Mouse (Mus musculus) liver, postnatal 0 days (tissue): Measurements from ENCODE around the gene 3110040M04Rik. TPM values are rescaled to one million over a fixed set of nuclear protein-coding genes. Genes with fewer than 3 reads are reported as not detected.

Source experiments
- ATAC-seq: fragments of 200-750 bp; cut with Nextera tagmentation; 2 replicates; pipeline ENCODE4 v1.8.0; 2017; ENCODE audit warnings: mild to moderate bottlenecking, moderate library complexity
- DNase-seq: peaks from one replicate; pipeline ENCODE4 v3.0.0-alpha.2; 2016
- H3K27ac ChIP-seq: fragments of 300-500 bp; sonication (generic); 2 replicates; pipeline ENCODE4 v1.5.1; 2014; ENCODE audit warnings: antibody characterized with exemption, moderate library complexity, mild to moderate bottlenecking, low read depth
- H3K27me3 ChIP-seq: fragments of 300-500 bp; sonication (generic); 2 replicates; pipeline ENCODE4 v1.6.1; 2014; ENCODE audit warnings: low read length, control low read depth, mixed read lengths; ENCODE audit not compliant: insufficient read depth
- H3K36me3 ChIP-seq: fragments of 300-500 bp; sonication (generic); replicated peaks from 2 replicates; pipeline ENCODE4 v1.6.1; 2014; ENCODE audit warnings: mild to moderate bottlenecking, control low read depth, low read length, moderate library complexity, mixed read lengths; ENCODE audit not compliant: insufficient read depth
- H3K4me1 ChIP-seq: fragments of 300-500 bp; sonication (generic); 2 replicates; pipeline ENCODE4 v1.6.1; 2014; ENCODE audit warnings: antibody characterized with exemption, mild to moderate bottlenecking, control low read depth; ENCODE audit not compliant: insufficient read depth
- H3K4me2 ChIP-seq: fragments of 300-500 bp; sonication (generic); 2 replicates; pipeline ENCODE4 v1.6.1; 2014; ENCODE audit warnings: low read depth, mild to moderate bottlenecking, low read length, moderate library complexity, mixed read lengths
- H3K4me3 ChIP-seq: fragments of 300-500 bp; sonication (generic); 2 replicates; pipeline ENCODE4 v1.5.1; 2014; ENCODE audit warnings: low read depth, low read length
- H3K9ac ChIP-seq: fragments of 300-500 bp; sonication (generic); replicated peaks from 2 replicates; pipeline ENCODE4 v1.6.1; 2014; ENCODE audit warnings: mild to moderate bottlenecking, moderate library complexity
- H3K9me3 ChIP-seq: fragments of 300-500 bp; sonication (generic); 2 replicates; pipeline ENCODE4 v1.6.1; 2016; ENCODE audit warnings: mild to moderate bottlenecking, control low read depth, low read length, mixed read lengths
- CTCF ChIP-seq: sonication (generic); IDR thresholded peaks from 2 replicates; pipeline ENCODE4 v1.5.1; 2016; ENCODE audit warnings: antibody characterized with exemption, low read depth
- EP300 ChIP-seq: IDR thresholded peaks from 2 replicates; pipeline ENCODE4 v1.6.1; 2016; ENCODE audit warnings: antibody characterized with exemption, low read depth, mild to moderate bottlenecking
- WGBS: fragments of 180-500 bp; shearing (Covaris S2); extraction: QIAGEN DNeasy Blood & Tissue Kit; methylation state at CpG from one replicate; pipeline ENCODE4 v1.1.7; 2014; ENCODE audit not compliant: insufficient replicate concordance; 5-methylcytosine and 5-hydroxymethylcytosine counted together
- polyA plus RNA-seq: library from polyadenylated mRNA; unstranded; fragments of >200 nt; fragmentation: Nextera tagmentation; extraction: Ambion mirVana; gene quantifications from 2 replicates; pipeline ENCODE4 v1.2.1, GENCODE M21; 2015

Gene 3110040M04Rik
- polyA plus RNA-seq, 1 experiment from 2014 or later, result 0.28 TPM

GRCm38 (mm10) chr1:151166031-151166430 is 37.9 kb upstream of the 3110040M04Rik start:
- peak; percentile 49; the same call in 1 of the 2 replicates for ATAC-seq

DNA sequence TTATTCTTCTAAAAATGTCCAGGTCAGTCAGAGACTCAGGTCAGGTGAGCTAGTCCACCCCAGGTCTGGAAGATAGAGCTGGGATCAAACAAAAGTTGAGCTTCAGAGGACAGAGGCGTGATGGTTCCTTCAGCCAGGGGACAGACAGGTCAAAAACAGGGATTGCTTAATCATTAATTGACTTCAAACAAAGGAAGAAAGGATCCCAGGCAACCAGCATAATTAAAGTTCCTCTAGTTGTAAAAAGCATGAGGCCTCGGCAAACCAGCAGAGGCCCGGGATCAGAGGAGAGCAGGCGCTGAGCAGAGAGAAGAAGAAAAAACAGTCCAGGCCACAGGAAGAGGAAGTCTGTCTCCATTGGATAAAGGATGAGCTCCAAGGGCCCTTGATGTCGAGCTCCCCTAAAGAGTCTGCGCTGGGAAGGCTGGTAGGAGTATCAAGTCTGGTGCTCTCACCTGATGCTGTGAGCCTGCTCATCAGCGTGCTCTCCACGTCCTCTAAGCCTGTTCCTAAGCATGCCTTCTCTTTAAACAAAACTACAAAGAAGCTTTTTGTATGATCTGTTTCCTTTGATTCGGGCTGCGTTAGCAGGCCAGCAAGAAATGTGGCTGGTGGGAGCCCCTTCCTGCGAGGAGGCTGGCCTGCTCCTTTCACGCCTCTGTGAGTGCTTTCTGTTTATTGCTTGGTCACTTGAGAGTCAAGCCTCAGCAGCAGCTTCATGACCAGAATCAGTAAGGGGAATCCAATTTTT is 36.4 kb upstream of the 3110040M04Rik start:
- peak; percentile 74 for ATAC-seq
- peak; percentile 18 for DNase-seq
- peak overlapping the region; percentile 83 for H3K27ac ChIP-seq

More at GRCm38 (mm10) chr1:151166031-151166430, 37.9 kb upstream of the 3110040M04Rik start:
- peaks cover 9% of the 10 kb centered on the region for H3K4me1 ChIP-seq
- DNase-seq, result no peak
- H3K27me3 ChIP-seq, result no peaks in the 10 kb centered on the region
- TF ChIP-seq EP300 (no peak), CTCF (no peak)
- H3K4me3 ChIP-seq, result no peak overlapping the region
- H3K27ac ChIP-seq, result peak overlapping the region; percentile 80
- no peaks in the 10 kb centered on the region for H3K36me3 ChIP-seq
- 30% methylated on average over 8 of the region's 8 CpGs for WGBS
- H3K9ac ChIP-seq, result no peak overlapping the region
- H3K4me2 ChIP-seq, result no peak overlapping the region
- H3K9me3 ChIP-seq, result no peaks in the 10 kb centered on the region

GRCm38 (mm10) chr1:151168637-151169036 is 35.3 kb upstream of the 3110040M04Rik start:
- no peak overlapping the region for H3K9ac ChIP-seq
- no peak for ATAC-seq
- no peak for DNase-seq
- no peaks in the 10 kb centered on the region for H3K27me3 ChIP-seq
- 60% methylated on average over 3 of the region's 3 CpGs for WGBS
- no peaks in the 10 kb centered on the region for H3K9me3 ChIP-seq
- H3K4me1 ChIP-seq, result peaks cover 9% of the 10 kb centered on the region
- no peaks in the 10 kb centered on the region for H3K36me3 ChIP-seq
- H3K4me3 ChIP-seq, result no peak overlapping the region
- no peak overlapping the region for H3K27ac ChIP-seq
- TF ChIP-seq EP300 (no peak), CTCF (no peak)
- no peak overlapping the region for H3K4me2 ChIP-seq

More for the DNA sequence above, 36.4 kb upstream of the 3110040M04Rik start:
- Histone ChIP-seq H3K4me3 (peak overlapping the region; percentile 14; the same call in 1 of the 2 replicates), H3K4me1 (peaks cover 9% of the 10 kb centered on the region), H3K9me3 (no peaks in the 10 kb centered on the region), H3K36me3 (no peaks in the 10 kb centered on the region), H3K9ac (0 out of 2 replicates have a peak overlapping the region, but pooled peaks have one; percentile 49), H3K4me2 (peak overlapping the region; percentile 47), H3K27me3 (no peaks in the 10 kb centered on the region)
- 27% methylated on average over 12 of the region's 12 CpGs for WGBS
- TF ChIP-seq CTCF, result no peak
- no peak for TF ChIP-seq EP300

DNA sequence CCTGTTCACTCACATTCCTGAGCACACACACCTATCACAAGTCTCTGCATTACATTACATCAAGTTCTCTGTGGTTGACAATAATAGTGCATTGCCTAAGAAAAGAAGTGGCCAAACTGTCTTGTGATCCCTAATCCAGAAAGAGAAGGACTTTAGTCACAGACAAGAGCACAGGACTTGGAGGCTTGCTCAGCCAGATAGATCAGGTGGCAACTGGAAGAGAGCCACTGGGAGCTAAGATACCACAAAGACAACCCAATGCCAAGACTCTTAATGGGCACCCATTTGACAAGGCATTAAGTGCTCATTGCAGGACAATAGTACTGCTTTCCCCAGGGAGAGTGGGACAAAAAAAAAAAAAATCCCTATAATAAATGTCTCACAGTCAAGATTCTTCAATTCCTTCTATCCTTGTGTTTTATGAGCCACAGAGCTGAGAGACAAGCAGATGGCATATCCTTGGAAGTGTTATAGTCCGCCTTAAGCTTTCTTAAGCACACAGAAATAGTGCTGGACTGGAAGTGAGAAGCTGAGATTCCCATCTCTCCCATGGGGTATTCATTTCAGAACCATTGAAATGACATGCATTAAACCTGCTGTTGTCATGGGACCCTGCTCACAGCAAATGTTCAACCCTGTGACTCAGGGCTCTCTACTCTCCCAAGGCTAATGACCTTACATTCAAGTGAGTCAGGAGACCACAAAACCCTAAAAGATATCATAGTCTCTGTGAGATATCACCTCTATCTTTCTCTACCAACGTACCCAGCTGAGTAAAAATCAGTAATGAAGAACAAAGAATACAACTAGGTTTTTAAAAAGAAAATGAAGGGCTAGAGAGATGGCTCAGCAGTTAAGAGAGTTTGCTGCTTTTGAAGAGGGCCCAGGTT is 32.1 kb upstream of the 3110040M04Rik start:
- H3K9ac ChIP-seq, result no peak overlapping the region
- H3K27ac ChIP-seq, result no peak overlapping the region
- peaks cover 13% of the 10 kb centered on the region for H3K4me1 ChIP-seq
- no peaks in the 10 kb centered on the region for H3K9me3 ChIP-seq
- H3K27me3 ChIP-seq, result no peaks in the 10 kb centered on the region
- no peak for TF ChIP-seq CTCF
- TF ChIP-seq EP300, result no peak
- WGBS, result 67% methylated on average over 2 of the region's 2 CpGs
- H3K36me3 ChIP-seq, result no peaks in the 10 kb centered on the region
- DNase-seq, result no peak
- no peak overlapping the region for H3K4me2 ChIP-seq
- ATAC-seq, result no peak
- no peak overlapping the region for H3K4me3 ChIP-seq

GRCm38 (mm10) chr1:151177030-151177936 is 26.6 kb upstream of the 3110040M04Rik start:
- Histone ChIP-seq H3K27me3 (no peaks in the 10 kb centered on the region), H3K36me3 (no peaks in the 10 kb centered on the region), H3K4me3 (peak overlapping the region; percentile 19), H3K27ac (peak overlapping the region; percentile 80), H3K9me3 (no peaks in the 10 kb centered on the region), H3K4me2 (peak overlapping the region; percentile 60), H3K4me1 (peaks cover 19% of the 10 kb centered on the region), H3K9ac (no peak overlapping the region)
- ATAC-seq, result peak; percentile 94
- WGBS, result 9% methylated on average over 10 of the region's 10 CpGs
- TF ChIP-seq CTCF (no peak), EP300 (peak; percentile 88)
- peak; percentile 38 for DNase-seq
